Mouse (Mus musculus) heart, adult 18-20 months (tissue): ENCODE measurements around the gene Adamtsl4. TPM values are rescaled to one million over a fixed set of nuclear protein-coding genes. Genes with fewer than 3 reads are reported as not detected.
"Not testable (repeated sequence)": the region's sequence is repeated elsewhere in the genome, so short reads cannot be mapped to it uniquely, and the experiment has no call there.

Source experiments
- DNase-seq, 2 experiments: peaks; one replicate each; pipeline ENCODE4 v3.0.0; 2021 to 2022; ENCODE audit warnings: mixed read lengths in 1 of 2
- total RNA-seq, 2 experiments: library from RNA; stranded (reverse); gene quantifications; 2 replicates each; pipeline ENCODE4 v1.2.3; 2021

The Adamtsl4 gene
- total RNA-seq, 2 experiments from 2014 or later = 39.1 to 40.6 TPM

GRCm38 (mm10) chr3:95676745-95677419 is 10.8 kb downstream of the Adamtsl4 start:
- peak; percentile 86 to 94 for DNase-seq

- DNase-seq = peak; percentile 91 to 95
Observed at GRCm38 (mm10) chr3:95675301-95676092, 12.2 kb downstream of the Adamtsl4 start.

GRCm38 (mm10) chr3:95674812-95675211 is 12.9 kb downstream of the Adamtsl4 start:
- peak; percentile 78 to 80 for DNase-seq

- DNase-seq = peak; percentile 87 to 95
Observed at GRCm38 (mm10) chr3:95674236-95674635, 13.5 kb downstream of the Adamtsl4 start.

GRCm38 (mm10) chr3:95673707-95674211 is 14.0 kb downstream of the Adamtsl4 start:
- peak; percentile 66 to 76 for DNase-seq

- DNase-seq = peak; percentile 73 to 75
Observed at GRCm38 (mm10) chr3:95672861-95673706, 14.6 kb downstream of the Adamtsl4 start.

- peak; percentile 56 to 59 for DNase-seq
Observed at GRCm38 (mm10) chr3:95672461-95672860, 15.3 kb downstream of the Adamtsl4 start.

GRCm38 (mm10) chr3:95671201-95671600 is 16.5 kb downstream of the Adamtsl4 start:
- no peak for DNase-seq

GRCm38 (mm10) chr3:95670419-95670818 is 17.3 kb downstream of the Adamtsl4 start:
- DNase-seq = not testable (repeated sequence)

- DNase-seq = no peak
Observed at GRCm38 (mm10) chr3:95669309-95669665, 18.4 kb downstream of the Adamtsl4 start.

- DNase-seq = peak; percentile 55 to 69
Observed at GRCm38 (mm10) chr3:95668589-95669308, 19.0 kb downstream of the Adamtsl4 start.

- peak; percentile 81 to 85 for DNase-seq
Observed at GRCm38 (mm10) chr3:95668026-95668425, 19.7 kb downstream of the Adamtsl4 start.

- DNase-seq = no peak
Observed at GRCm38 (mm10) chr3:95667521-95667920, 20.2 kb downstream of the Adamtsl4 start.

GRCm38 (mm10) chr3:95666124-95666844 is 21.4 kb downstream of the Adamtsl4 start:
- DNase-seq = peak; percentile 83 to 86

- peak in 1 of 2 experiments; percentile 40 for DNase-seq
Observed at GRCm38 (mm10) chr3:95664940-95665352, 22.8 kb downstream of the Adamtsl4 start.

- DNase-seq = peak in 1 of 2 experiments; percentile 55
Observed at GRCm38 (mm10) chr3:95663969-95664608, 23.6 kb downstream of the Adamtsl4 start.

- peak in 1 of 2 experiments; percentile 53 for DNase-seq
Observed at GRCm38 (mm10) chr3:95663486-95663885, 24.2 kb downstream of the Adamtsl4 start.

GRCm38 (mm10) chr3:95662724-95663449 is 24.8 kb downstream of the Adamtsl4 start:
- DNase-seq = peak in 1 of 2 experiments; percentile 54

GRCm38 (mm10) chr3:95661945-95662715 is 25.6 kb downstream of the Adamtsl4 start:
- DNase-seq = peak; percentile 67 to 70
